Mouse (Mus musculus): ENCODE data around the gene Tceanc2.

DNA sequence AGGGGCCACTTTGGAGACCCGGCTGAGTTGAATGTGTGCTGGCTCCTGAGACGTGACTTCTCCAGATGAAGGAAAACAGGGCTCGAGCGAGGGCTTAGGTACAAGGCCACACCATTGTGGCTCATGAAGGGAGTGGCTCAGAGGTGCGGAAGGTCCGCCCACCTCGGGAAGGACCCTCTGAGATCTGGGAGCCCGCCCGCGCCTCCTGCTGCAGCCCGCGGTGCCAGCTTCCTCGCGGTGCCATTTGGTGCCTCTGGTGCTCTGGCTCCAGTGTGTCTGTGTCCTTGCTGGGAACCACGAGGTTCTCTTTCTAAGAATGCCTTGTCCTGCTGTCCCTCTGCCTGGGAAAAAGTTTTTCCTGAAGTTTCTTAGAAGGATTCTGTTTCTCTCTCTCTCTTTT is 81.0 kb downstream of the Tceanc2 start:
- TF ChIP-seq CTCF (IDR thresholded peaks at IDR 0.05; ENCODE audit: borderline replicate concordance, extremely low read depth, insufficient read depth, insufficient read length) (no peak), POLR2A (IDR thresholded peaks at IDR 0.05; ENCODE audit: borderline replicate concordance, extremely low read depth, insufficient read depth, insufficient read length, poor library complexity, severe bottlenecking) (no peak)

Measured in brain, embryonic 14.5 days (tissue).